Mouse (Mus musculus) stomach, embryonic 16.5 days (tissue): Measurements from ENCODE around the gene Eci3. TPM values are rescaled to one million over a fixed set of nuclear protein-coding genes. Genes with fewer than 3 reads are reported as not detected.
"Not testable (repeated sequence)": the region's sequence is repeated elsewhere in the genome, so short reads cannot be mapped to it uniquely, and the experiment has no call there.

ENCODE experiments used
- ATAC-seq: fragments of 200-750 bp; cut with Nextera tagmentation; 2 replicates; pipeline ENCODE4 v1.8.0; 2017; ENCODE audit warnings: moderate number of reproducible peaks, moderate TSS enrichment; ENCODE audit not compliant: insufficient read depth, low FRiP score
- H3K27ac ChIP-seq: fragments of 300-500 bp; sonication (generic); 2 replicates; pipeline ENCODE4 v1.5.1; 2014; ENCODE audit warnings: low read length
- H3K27me3 ChIP-seq: fragments of 300-500 bp; sonication (generic); 2 replicates; pipeline ENCODE4 v1.6.1; 2014; ENCODE audit warnings: low read length, control low read depth, mixed read lengths; ENCODE audit not compliant: control insufficient read depth, insufficient read depth
- H3K36me3 ChIP-seq: fragments of 300-500 bp; sonication (generic); 2 replicates; pipeline ENCODE4 v1.6.1; 2014; ENCODE audit warnings: low read length; ENCODE audit not compliant: control insufficient read depth, insufficient read depth
- H3K4me1 ChIP-seq: fragments of 300-500 bp; sonication (generic); 2 replicates; pipeline ENCODE4 v1.6.1; 2014; ENCODE audit warnings: low read length, control low read depth, mixed read lengths; ENCODE audit not compliant: control insufficient read depth, insufficient read depth
- H3K4me2 ChIP-seq: fragments of 300-500 bp; sonication (generic); 2 replicates; pipeline ENCODE4 v1.6.1; 2014; ENCODE audit warnings: low read depth, low read length, mixed read lengths
- H3K4me3 ChIP-seq: fragments of 300-500 bp; sonication (generic); replicated peaks from 2 replicates; pipeline ENCODE4 v1.5.1; 2014; ENCODE audit warnings: mild to moderate bottlenecking, low read length
- H3K9ac ChIP-seq: fragments of 300-500 bp; sonication (generic); 2 replicates; pipeline ENCODE4 v1.6.1; 2014; ENCODE audit warnings: low read length
- H3K9me3 ChIP-seq: fragments of 300-500 bp; sonication (generic); replicated peaks from 2 replicates; pipeline ENCODE4 v1.6.1; 2016; ENCODE audit warnings: low read length, control low read depth; ENCODE audit not compliant: control insufficient read depth
- WGBS: fragments of 180-500 bp; shearing (Covaris S2); extraction: QIAGEN DNeasy Blood & Tissue Kit; methylation state at CpG from one replicate; pipeline ENCODE4 v1.1.7; 2014; 5-methylcytosine and 5-hydroxymethylcytosine counted together
- polyA plus RNA-seq: library from polyadenylated mRNA; unstranded; fragments of >200 nt; fragmentation: Nextera tagmentation; extraction: Ambion mirVana; gene quantifications from 2 replicates; pipeline ENCODE4 v1.2.1, GENCODE M21; 2015

Gene Eci3
- polyA plus RNA-seq, 1 experiment from 2014 or later, result 1.3 TPM

GRCm38 (mm10) chr13:34977410-34977809 is 13.8 kb upstream of the Eci3 start:
- ATAC-seq, result no peak
- Histone ChIP-seq H3K27ac (no peak overlapping the region), H3K4me2 (no peak overlapping the region), H3K4me1 (no peaks in the 10 kb centered on the region), H3K36me3 (peaks cover 26% of the 10 kb centered on the region), H3K9me3 (no peaks in the 10 kb centered on the region), H3K27me3 (no peaks in the 10 kb centered on the region), H3K4me3 (no peak overlapping the region), H3K9ac (no peak overlapping the region)
- 89% methylated on average over 3 of the region's 3 CpGs for WGBS

- WGBS, result 92% methylated on average over 4 of the region's 4 CpGs
- Histone ChIP-seq H3K36me3 (peaks cover 26% of the 10 kb centered on the region), H3K4me1 (no peaks in the 10 kb centered on the region), H3K27ac (no peak overlapping the region), H3K9me3 (no peaks in the 10 kb centered on the region), H3K4me2 (no peak overlapping the region), H3K27me3 (no peaks in the 10 kb centered on the region), H3K9ac (no peak overlapping the region), H3K4me3 (no peak overlapping the region)
- ATAC-seq, result no peak
Observed at GRCm38 (mm10) chr13:34976116-34976515, 12.5 kb upstream of the Eci3 start.

- WGBS, result 35% methylated on average over 1 of the region's 1 CpGs
- Histone ChIP-seq H3K4me1 (no peaks in the 10 kb centered on the region), H3K4me2 (no peak overlapping the region), H3K9me3 (no peaks in the 10 kb centered on the region), H3K27ac (no peak overlapping the region), H3K27me3 (no peaks in the 10 kb centered on the region), H3K9ac (no peak overlapping the region), H3K36me3 (peaks cover 12% of the 10 kb centered on the region), H3K4me3 (no peak overlapping the region)
- no peak for ATAC-seq
Observed at GRCm38 (mm10) chr13:34973770-34974169, 10.2 kb upstream of the Eci3 start.

- H3K4me3 ChIP-seq, result no peak overlapping the region
- H3K36me3 ChIP-seq, result peaks cover 9% of the 10 kb centered on the region
- H3K27me3 ChIP-seq, result no peaks in the 10 kb centered on the region
- no peak overlapping the region for H3K27ac ChIP-seq
- H3K4me1 ChIP-seq, result no peaks in the 10 kb centered on the region
- no peak overlapping the region for H3K9ac ChIP-seq
- no peak overlapping the region for H3K4me2 ChIP-seq
- no peak for ATAC-seq
- no peaks in the 10 kb centered on the region for H3K9me3 ChIP-seq
- 39% methylated on average over 1 of the region's 1 CpGs for WGBS
Observed at GRCm38 (mm10) chr13:34973149-34973548, 9.5 kb upstream of the Eci3 start.

- ATAC-seq, H3K4me2 ChIP-seq, H3K9me3 ChIP-seq, H3K27me3 ChIP-seq, H3K4me3 ChIP-seq, H3K36me3 ChIP-seq, H3K27ac ChIP-seq, H3K9ac ChIP-seq, H3K4me1 ChIP-seq: not testable (repeated sequence)
Observed at GRCm38 (mm10) chr13:34972456-34972855, 8.8 kb upstream of the Eci3 start.

GRCm38 (mm10) chr13:34965647-34966046 is 2.0 kb upstream of the Eci3 start:
- H3K9ac ChIP-seq, H3K4me3 ChIP-seq, H3K27ac ChIP-seq, H3K36me3 ChIP-seq, ATAC-seq, H3K4me1 ChIP-seq, H3K9me3 ChIP-seq, H3K4me2 ChIP-seq, H3K27me3 ChIP-seq: not testable (repeated sequence)
- WGBS, result 73% methylated on average over 9 of the region's 9 CpGs

- H3K4me1 ChIP-seq, result no peaks in the 10 kb centered on the region
- H3K4me3 ChIP-seq, result peak overlapping the region; percentile 58; the same call in 1 of the 2 replicates
- WGBS, result 19% methylated on average over 5 of the region's 5 CpGs
- no peaks in the 10 kb centered on the region for H3K9me3 ChIP-seq
- H3K4me2 ChIP-seq, result peak overlapping the region; percentile 83
- H3K36me3 ChIP-seq, result no peaks in the 10 kb centered on the region
- H3K27ac ChIP-seq, result no peak overlapping the region
- H3K9ac ChIP-seq, result no peak overlapping the region
- H3K27me3 ChIP-seq, result no peaks in the 10 kb centered on the region
- peak; percentile 45; the same call in 1 of the 2 replicates for ATAC-seq
Observed at GRCm38 (mm10) chr13:34964866-34965265, 1.3 kb upstream of the Eci3 start.

- Histone ChIP-seq H3K36me3 (no peaks in the 10 kb centered on the region), H3K4me2 (peak overlapping the region; percentile 83), H3K27me3 (no peaks in the 10 kb centered on the region), H3K27ac (no peak overlapping the region), H3K4me1 (no peaks in the 10 kb centered on the region), H3K4me3 (peak overlapping the region; percentile 58), H3K9me3 (no peaks in the 10 kb centered on the region), H3K9ac (0 out of 2 replicates have a peak overlapping the region, but pooled peaks have one; percentile 2)
- 4% methylated on average over 14 of the region's 14 CpGs for WGBS
- no peak for ATAC-seq
Observed at GRCm38 (mm10) chr13:34964419-34964818, 809 bp upstream of the Eci3 start.

GRCm38 (mm10) chr13:34960996-34961770 is 2.4 kb downstream of the Eci3 start:
- Histone ChIP-seq H3K4me3 (no peak overlapping the region), H3K9ac (no peak overlapping the region), H3K4me2 (no peak overlapping the region), H3K4me1 (no peaks in the 10 kb centered on the region), H3K27ac (no peak overlapping the region), H3K27me3 (no peaks in the 10 kb centered on the region), H3K9me3 (no peaks in the 10 kb centered on the region), H3K36me3 (no peaks in the 10 kb centered on the region)
- 81% methylated on average over 4 of the region's 4 CpGs for WGBS
- no peak for ATAC-seq
